Mouse (Mus musculus) E14TG2a.4 (cell line): ENCODE measurements around the gene Zfp382.

Source experiments
- CTCF ChIP-seq: conservative IDR thresholded peaks from 2 replicates; pipeline ENCODE4 v1.5.1; 2014; ENCODE audit warnings: low read length
- NANOG ChIP-seq: IDR thresholded peaks from 2 replicates; pipeline ENCODE4 v1.6.1; 2014; ENCODE audit warnings: borderline replicate concordance, low read length, mixed read lengths
- POU5F1 ChIP-seq: IDR thresholded peaks from 2 replicates; pipeline ENCODE4 v1.6.1; 2014; ENCODE audit warnings: low read length, borderline replicate concordance

DNA sequence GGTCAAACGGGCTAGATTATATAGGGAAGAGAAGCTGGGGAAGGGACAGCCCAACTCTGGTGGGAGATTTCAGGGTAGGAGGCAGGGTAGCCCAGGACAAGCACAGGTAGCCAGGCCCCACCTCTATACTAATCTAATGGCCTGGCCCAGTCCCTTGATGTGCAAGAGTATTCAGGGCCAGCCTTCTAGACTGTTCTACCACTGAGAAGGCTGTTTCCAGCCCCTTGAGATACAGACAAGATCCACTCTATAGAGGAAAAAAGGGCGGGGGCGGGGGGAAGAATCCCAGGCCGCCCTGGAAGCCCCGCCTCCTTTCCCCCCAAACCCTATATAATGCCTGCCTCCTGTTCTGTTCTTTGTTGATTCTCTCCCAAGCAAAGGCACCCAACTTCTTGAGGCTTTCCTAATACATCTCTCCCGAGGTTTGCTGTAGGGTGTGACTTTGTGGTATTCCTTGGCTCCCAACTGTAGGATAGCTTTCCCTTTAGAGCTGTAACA lies 27.8 kb upstream of the Zfp382 start:
- TF ChIP-seq CTCF (no peak), POU5F1 (no peak), NANOG (no peak)
